In the genomic region with DNA sequence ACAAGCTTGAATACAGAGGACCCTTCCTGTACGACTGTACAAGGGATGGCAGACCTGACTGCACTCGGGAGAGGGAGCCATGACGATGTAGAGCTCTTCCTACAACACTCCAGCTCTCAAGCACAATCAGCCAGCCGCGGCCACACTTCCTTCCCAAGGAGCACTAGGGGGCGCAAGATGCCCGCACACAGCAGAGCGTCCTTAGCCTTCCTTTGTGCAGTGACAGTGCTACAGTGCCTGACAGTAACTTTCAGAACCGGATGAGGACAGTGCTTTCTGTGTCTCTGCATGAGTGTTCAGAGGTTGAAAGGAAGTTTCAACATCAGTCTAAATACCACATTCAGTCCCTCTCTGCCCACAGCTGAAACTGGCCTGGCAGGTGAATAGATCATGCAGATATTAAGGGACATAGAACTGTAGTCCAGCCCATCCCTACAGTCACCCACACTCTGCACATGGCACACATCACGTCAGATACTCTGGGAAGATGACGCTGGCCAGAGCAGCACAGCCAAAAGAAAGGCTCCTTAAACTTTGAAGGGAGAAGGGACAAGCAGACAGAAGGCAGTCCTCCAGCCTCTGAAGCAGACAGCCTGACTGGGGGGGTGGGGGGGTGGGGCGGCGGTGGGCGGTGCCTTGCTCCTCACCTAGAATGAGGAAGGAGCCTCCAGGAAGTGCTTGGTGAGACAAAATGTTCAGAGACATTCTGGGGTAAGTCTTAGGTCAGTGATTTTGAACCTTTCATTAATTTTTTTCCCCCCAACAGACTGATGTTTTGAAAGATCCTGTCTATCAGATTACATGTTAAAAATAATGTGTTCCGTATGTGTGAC, we compare ENCODE assay signal across 8 mouse cellular contexts. TPM values are rescaled to one million over a fixed set of nuclear protein-coding genes. Genes with fewer than 3 reads are reported as not detected.
DNase-seq lines count a peak whose midpoint lies in the region; ATAC-seq lines count a peak whose summit lies in the region.

No protein-coding gene starts in this region.

- 43% methylated on average over 15 of the region's 15 CpGs for WGBS in hindbrain, embryonic 14.5 days

- no peak overlapping the region for H3K27ac ChIP-seq in hindbrain, embryonic 14.5 days

- H3K4me1 ChIP-seq in hindbrain, embryonic 14.5 days (replicated peaks; ENCODE audit: control insufficient read depth, insufficient read depth, low read length), result no peaks in the 10 kb centered on the region

- no peak overlapping the region for H3K4me2 ChIP-seq in hindbrain, embryonic 14.5 days (replicated peaks)

- H3K27me3 ChIP-seq in hindbrain, embryonic 14.5 days (ENCODE audit: control insufficient read depth, insufficient read depth, low read length), result no peaks in the 10 kb centered on the region

- peak; percentile 82; the same call in 1 of the 2 replicates for ATAC-seq in hindbrain, embryonic 14.5 days (ENCODE audit: low FRiP score)

- no peak overlapping the region for H3K9ac ChIP-seq in hindbrain, embryonic 14.5 days

- no peak overlapping the region for H3K4me3 ChIP-seq in hindbrain, embryonic 14.5 days (replicated peaks; ENCODE audit: low read length)

- DNase-seq in MEL-GATA-1-ER (ENCODE audit: extremely low read depth, low read depth), result peak; percentile 56
- peak; percentile 75 for DNase-seq in cerebellum, adult 8-10 months
- DNase-seq in frontal cortex, postnatal 10 days (ENCODE audit: low spot score in 2 of 2), result peak; percentile 76 to 77
- DNase-seq in hindbrain, embryonic 14.5 days (ENCODE audit: low spot score), result peak; percentile 81
- peak; percentile 64 to 77 for DNase-seq in layer of hippocampus, postnatal 25 days (ENCODE audit: extremely low spot score in 1 of 2, low spot score in 1 of 2)
- DNase-seq in lung, postnatal 14 days, result peak; percentile 89
- DNase-seq in ovary, postnatal 36 days (ENCODE audit: low spot score), result peak; percentile 76
- peak; percentile 70 to 83 for DNase-seq in thymus, postnatal 10 days (ENCODE audit: low spot score in 2 of 2)

- H3K36me3 ChIP-seq in hindbrain, embryonic 14.5 days (replicated peaks; ENCODE audit: control insufficient read depth, insufficient read depth), result peaks cover 23% of the 10 kb centered on the region; the same call in 1 of the 2 replicates

- H3K9me3 ChIP-seq in hindbrain, embryonic 14.5 days (ENCODE audit: control insufficient read depth, low read length), result no peaks in the 10 kb centered on the region

RNA-seq across cellular contexts. Expression of a gene that starts 42.6 kb away (rescaled TPM):
- 1.2 and 1.7 TPM in 2 replicates for polyA plus RNA-seq in hindbrain, embryonic 14.5 days (2014; fragmentation: Nextera tagmentation; extraction: Ambion mirVana)
- not detected for total RNA-seq in layer of hippocampus, postnatal 25 days (2021)

RNA-seq across cellular contexts. Expression of a gene that starts 57.0 kb away (rescaled TPM):
- polyA plus RNA-seq in hindbrain, embryonic 14.5 days (2014; fragmentation: Nextera tagmentation; extraction: Ambion mirVana), result 1.3 and 1.4 TPM in 2 replicates
- 1 to 10 TPM; 2.2 to 4.0 TPM for total RNA-seq in layer of hippocampus, postnatal 25 days (2021)
